Mouse (Mus musculus) cerebellum, adult 11-12 months (tissue): Measurements from ENCODE around the gene Slc9a3r2.
"Not testable (repeated sequence)": the region's sequence is repeated elsewhere in the genome, so short reads cannot be mapped to it uniquely, and the experiment has no call there.

Experiments used
- DNase-seq: peaks from one replicate; pipeline ENCODE4 v3.0.0; 2022

Gene Slc9a3r2

GRCm38 (mm10) chr17:24650070-24650616, at the start of gene Slc9a3r2:
Gene Slc9a3r2 (minus strand): TSS chr17:24650327.
- peak; percentile 75 for DNase-seq

- no peak for DNase-seq
Measured at GRCm38 (mm10) chr17:24699473-24699872, 49.3 kb upstream of the Slc9a3r2 start.

- DNase-seq: no peak
Measured at GRCm38 (mm10) chr17:24698715-24699114, 48.6 kb upstream of the Slc9a3r2 start.

- no peak for DNase-seq
Measured at GRCm38 (mm10) chr17:24697985-24698384, 47.9 kb upstream of the Slc9a3r2 start.

GRCm38 (mm10) chr17:24696011-24696697, 46.0 kb upstream of the Slc9a3r2 start, which contains the start of the genes Gfer and Noxo1:
Gene Gfer (minus strand): TSS chr17:24696156.
Gene Noxo1 (plus strand): TSS chr17:24696234.
- DNase-seq: peak; percentile 87

GRCm38 (mm10) chr17:24695326-24696010, 45.3 kb upstream of the Slc9a3r2 start:
- no peak for DNase-seq

- no peak for DNase-seq
Measured at GRCm38 (mm10) chr17:24692385-24692784, 42.3 kb upstream of the Slc9a3r2 start.

- peak; percentile 74 for DNase-seq
Measured at GRCm38 (mm10) chr17:24689251-24690081, 39.3 kb upstream of the Slc9a3r2 start, which contains the start of gene Syngr3. Gene Syngr3 (minus strand): TSS chr17:24689955.

- DNase-seq: no peak
Measured at GRCm38 (mm10) chr17:24687599-24687998, 37.5 kb upstream of the Slc9a3r2 start.

- no peak for DNase-seq
Measured at GRCm38 (mm10) chr17:24687146-24687595, 37.0 kb upstream of the Slc9a3r2 start.

GRCm38 (mm10) chr17:24686514-24686913, 36.4 kb upstream of the Slc9a3r2 start:
- no peak for DNase-seq

GRCm38 (mm10) chr17:24677500-24678080, 27.5 kb upstream of the Slc9a3r2 start:
- DNase-seq: no peak

- DNase-seq: no peak
Measured at GRCm38 (mm10) chr17:24676877-24677276, 26.8 kb upstream of the Slc9a3r2 start.

- no peak for DNase-seq
Measured at GRCm38 (mm10) chr17:24676187-24676586, 26.1 kb upstream of the Slc9a3r2 start.

- no peak for DNase-seq
Measured at GRCm38 (mm10) chr17:24674277-24674676, 24.1 kb upstream of the Slc9a3r2 start.

GRCm38 (mm10) chr17:24672141-24672540, 22.0 kb upstream of the Slc9a3r2 start:
- DNase-seq: no peak

- DNase-seq: no peak
Measured at GRCm38 (mm10) chr17:24671346-24671745, 21.2 kb upstream of the Slc9a3r2 start.

GRCm38 (mm10) chr17:24670246-24670844, 20.2 kb upstream of the Slc9a3r2 start:
- no peak for DNase-seq

- DNase-seq: peak; percentile 94
Measured at GRCm38 (mm10) chr17:24669545-24670245, 19.6 kb upstream of the Slc9a3r2 start, which contains the start of gene Zfp598. Gene Zfp598 (plus strand): TSS chr17:24669687.

- DNase-seq: not testable (repeated sequence)
Measured at GRCm38 (mm10) chr17:24669214-24669544, 19.1 kb upstream of the Slc9a3r2 start.

GRCm38 (mm10) chr17:24667416-24667815, 17.3 kb upstream of the Slc9a3r2 start:
- peak; percentile 80 for DNase-seq
